Mouse (Mus musculus) liver, embryonic 16.5 days (tissue): ENCODE data around the gene Ybey. TPM values are rescaled to one million over a fixed set of nuclear protein-coding genes. Genes with fewer than 3 reads are reported as not detected.

Experiments
- ATAC-seq: fragments of 200-750 bp; cut with Nextera tagmentation; 2 replicates; pipeline ENCODE4 v1.8.0; 2017; ENCODE audit warnings: low read depth, mild to moderate bottlenecking, moderate number of reproducible peaks, moderate library complexity
- H3K27ac ChIP-seq: fragments of 300-500 bp; sonication (generic); 2 replicates; pipeline ENCODE4 v1.5.1; 2014; ENCODE audit warnings: mild to moderate bottlenecking, low read length
- H3K27me3 ChIP-seq: fragments of 300-500 bp; sonication (generic); 2 replicates; pipeline ENCODE4 v1.6.1; 2014; ENCODE audit warnings: low read depth, low read length, mixed read lengths; ENCODE audit not compliant: control insufficient read depth, insufficient read depth
- H3K36me3 ChIP-seq: fragments of 300-500 bp; sonication (generic); 2 replicates; pipeline ENCODE4 v1.6.1; 2014; ENCODE audit warnings: mild to moderate bottlenecking; ENCODE audit not compliant: control insufficient read depth, insufficient read depth
- H3K4me1 ChIP-seq: fragments of 300-500 bp; sonication (generic); 2 replicates; pipeline ENCODE4 v1.6.1; 2014; ENCODE audit warnings: low read depth, low read length, mixed read lengths; ENCODE audit not compliant: control insufficient read depth
- H3K4me2 ChIP-seq: fragments of 300-500 bp; sonication (generic); 2 replicates; pipeline ENCODE4 v1.6.1; 2014; ENCODE audit warnings: low read depth, low read length, mixed read lengths
- H3K4me3 ChIP-seq: fragments of 300-500 bp; sonication (generic); 2 replicates; pipeline ENCODE4 v1.5.1; 2014; ENCODE audit warnings: low read depth, mild to moderate bottlenecking, low read length
- H3K9ac ChIP-seq: fragments of 300-500 bp; sonication (generic); 2 replicates; pipeline ENCODE4 v1.6.1; 2014; ENCODE audit warnings: low read depth, low read length
- H3K9me3 ChIP-seq: fragments of 300-500 bp; sonication (generic); replicated peaks from 2 replicates; pipeline ENCODE4 v1.6.1; 2016; ENCODE audit warnings: low read length; ENCODE audit not compliant: control insufficient read depth
- WGBS: fragments of 180-500 bp; shearing (Covaris S2); extraction: QIAGEN DNeasy Blood & Tissue Kit; methylation state at CpG from one replicate; pipeline ENCODE4 v1.1.7; 2014; ENCODE audit not compliant: insufficient replicate concordance; 5-methylcytosine and 5-hydroxymethylcytosine counted together
- polyA plus RNA-seq: library from polyadenylated mRNA; unstranded; fragments of >200 nt; fragmentation: Nextera tagmentation; extraction: Ambion mirVana; gene quantifications from 2 replicates; pipeline ENCODE4 v1.2.1, GENCODE M21; 2015

Gene Ybey
- polyA plus RNA-seq, 1 experiment from 2014 or later, result 2.4 TPM

DNA sequence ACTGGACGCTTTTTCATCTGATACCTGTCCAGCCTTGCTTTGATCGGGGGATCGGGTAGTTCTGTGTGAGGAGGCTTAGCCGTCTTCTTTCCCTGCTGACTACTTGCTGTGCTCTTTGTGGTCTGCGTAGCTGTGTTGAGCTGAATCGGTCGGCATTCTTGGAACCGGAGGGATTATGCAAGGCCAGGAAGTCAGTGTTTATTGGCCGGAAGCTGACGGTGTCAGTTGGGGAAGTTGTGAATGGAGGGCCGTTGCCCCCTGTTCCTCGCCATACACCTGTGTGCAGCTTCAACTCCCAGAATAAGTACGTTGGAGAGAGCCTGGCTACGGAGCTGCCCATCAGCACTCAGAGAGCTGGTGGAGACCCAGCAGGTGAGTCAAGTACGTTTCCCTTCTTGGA, 20.3 kb upstream of the Ybey start:
- no peaks in the 10 kb centered on the region for H3K9me3 ChIP-seq
- H3K4me1 ChIP-seq, result peaks cover 5% of the 10 kb centered on the region; the same call in 1 of the 2 replicates
- H3K4me3 ChIP-seq, result no peak overlapping the region
- WGBS, result 62% methylated on average over 15 of the region's 15 CpGs
- no peak overlapping the region for H3K9ac ChIP-seq
- peaks cover 23% of the 10 kb centered on the region for H3K36me3 ChIP-seq
- no peak overlapping the region for H3K4me2 ChIP-seq
- ATAC-seq, result no peak
- no peak overlapping the region for H3K27ac ChIP-seq
- no peaks in the 10 kb centered on the region for H3K27me3 ChIP-seq

- Histone ChIP-seq H3K4me2 (no peak overlapping the region), H3K9me3 (no peaks in the 10 kb centered on the region), H3K27me3 (no peaks in the 10 kb centered on the region), H3K27ac (no peak overlapping the region; the same call in 1 of the 2 replicates), H3K4me3 (no peak overlapping the region), H3K36me3 (peaks cover 25% of the 10 kb centered on the region), H3K4me1 (peaks cover under 1% of the 10 kb centered on the region; the same call in 1 of the 2 replicates), H3K9ac (no peak overlapping the region)
- peak; percentile 76 for ATAC-seq
- WGBS, result 30% methylated on average over 8 of the region's 8 CpGs
Measured at GRCm38 (mm10) chr10:76488265-76488664, 19.4 kb upstream of the Ybey start.

DNA sequence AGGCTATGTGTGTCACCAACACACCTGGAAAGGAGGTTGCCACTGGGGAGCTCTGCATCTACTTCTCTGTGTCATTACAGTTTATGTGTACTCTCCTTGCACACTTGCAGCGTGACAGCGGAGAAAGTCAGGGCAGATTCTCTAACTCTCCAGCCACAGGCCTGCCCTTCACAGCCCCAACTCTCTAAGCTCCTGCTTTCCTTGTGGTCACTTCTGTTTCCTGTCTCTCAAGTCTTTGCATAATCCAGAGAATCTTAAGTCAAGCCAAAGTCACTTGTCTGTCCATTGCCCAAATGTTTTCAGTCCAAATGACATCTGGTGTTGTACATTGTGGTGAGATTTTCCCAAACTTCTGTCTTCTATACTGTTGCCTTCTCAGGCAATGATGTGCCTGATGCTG, 17.4 kb upstream of the Ybey start:
- WGBS, result 61% methylated on average over 2 of the region's 2 CpGs
- Histone ChIP-seq H3K4me2 (no peak overlapping the region), H3K9me3 (no peaks in the 10 kb centered on the region), H3K27me3 (no peaks in the 10 kb centered on the region), H3K9ac (no peak overlapping the region), H3K4me1 (no peaks in the 10 kb centered on the region), H3K4me3 (no peak overlapping the region), H3K36me3 (peaks cover 25% of the 10 kb centered on the region), H3K27ac (no peak overlapping the region)
- ATAC-seq, result no peak

DNA sequence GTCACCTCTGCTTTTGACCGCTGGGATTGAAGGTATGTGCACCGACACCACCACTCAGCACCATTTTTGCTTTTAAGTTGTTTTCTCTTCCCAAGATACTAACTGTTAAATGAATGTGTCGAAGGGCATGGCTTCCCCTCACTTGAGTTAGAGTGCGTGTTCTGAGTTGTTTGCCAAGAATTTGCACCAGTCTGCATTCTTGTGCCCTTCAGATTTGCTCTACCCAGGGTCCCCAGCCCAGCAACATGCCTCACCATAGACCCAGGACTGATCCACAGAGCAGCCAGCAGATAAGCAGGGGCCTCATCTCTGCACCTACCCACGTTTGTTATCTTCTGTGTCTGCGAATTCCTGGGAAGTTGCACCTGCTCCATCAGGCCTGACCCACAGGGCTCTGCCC, 12.6 kb upstream of the Ybey start:
- H3K4me3 ChIP-seq, result no peak overlapping the region
- ATAC-seq, result no peak
- H3K36me3 ChIP-seq, result peaks cover 38% of the 10 kb centered on the region
- no peaks in the 10 kb centered on the region for H3K27me3 ChIP-seq
- H3K4me2 ChIP-seq, result no peak overlapping the region
- no peak overlapping the region for H3K9ac ChIP-seq
- WGBS, result 67% methylated on average over 6 of the region's 6 CpGs
- no peaks in the 10 kb centered on the region for H3K9me3 ChIP-seq
- H3K27ac ChIP-seq, result no peak overlapping the region
- no peaks in the 10 kb centered on the region for H3K4me1 ChIP-seq

DNA sequence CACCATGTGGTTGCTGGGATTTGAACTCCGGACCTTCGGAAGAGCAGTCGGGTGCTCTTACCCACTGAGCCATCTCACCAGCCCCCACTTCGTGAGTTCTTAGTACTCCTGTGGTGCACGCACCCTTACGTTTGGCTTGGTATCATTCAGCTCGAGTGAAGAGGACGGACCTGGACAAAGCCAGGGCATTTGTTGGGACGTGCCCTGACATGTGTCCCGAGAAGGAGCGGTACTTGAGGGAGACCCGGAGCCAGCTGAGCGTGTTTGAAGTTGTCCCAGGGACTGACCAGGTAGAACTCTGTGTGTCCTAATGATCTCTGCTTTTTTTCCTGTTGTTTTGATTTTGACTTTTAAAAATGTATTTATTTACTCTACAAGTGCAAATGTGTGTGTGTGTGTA, 11.9 kb upstream of the Ybey start:
- H3K4me3 ChIP-seq, result no peak overlapping the region
- 89% methylated on average over 13 of the region's 13 CpGs for WGBS
- H3K4me1 ChIP-seq, result no peaks in the 10 kb centered on the region
- H3K9ac ChIP-seq, result no peak overlapping the region
- ATAC-seq, result no peak
- peaks cover 39% of the 10 kb centered on the region for H3K36me3 ChIP-seq
- no peaks in the 10 kb centered on the region for H3K9me3 ChIP-seq
- no peak overlapping the region for H3K4me2 ChIP-seq
- H3K27me3 ChIP-seq, result no peaks in the 10 kb centered on the region
- H3K27ac ChIP-seq, result no peak overlapping the region

DNA sequence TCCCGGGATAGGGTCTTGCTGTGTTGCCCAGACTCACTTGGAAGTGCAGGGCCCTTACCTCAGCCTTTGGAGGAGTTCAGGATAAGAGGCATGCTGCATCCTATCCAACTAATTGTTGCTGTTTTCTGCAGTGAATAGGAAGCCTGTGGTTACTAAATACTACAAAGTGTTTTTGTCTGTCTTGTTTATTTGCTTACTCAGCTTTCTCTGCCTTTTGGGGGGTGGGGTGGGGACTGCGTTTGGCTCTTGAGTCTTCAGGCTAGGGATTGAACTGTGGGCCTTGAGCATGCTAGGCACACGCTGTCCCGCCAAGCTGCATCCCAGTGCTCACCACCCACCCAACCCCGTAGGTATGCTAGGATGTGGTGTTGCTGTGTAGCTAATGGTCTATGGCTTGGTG, 4.8 kb upstream of the Ybey start:
- H3K4me1 ChIP-seq, result no peaks in the 10 kb centered on the region; the same call in 1 of the 2 replicates
- no peaks in the 10 kb centered on the region for H3K27me3 ChIP-seq
- peaks cover 31% of the 10 kb centered on the region for H3K36me3 ChIP-seq
- no peak overlapping the region for H3K27ac ChIP-seq
- 85% methylated on average over 5 of the region's 5 CpGs for WGBS
- H3K9ac ChIP-seq, result no peak overlapping the region
- ATAC-seq, result no peak
- H3K4me2 ChIP-seq, result no peak overlapping the region
- no peak overlapping the region for H3K4me3 ChIP-seq
- H3K9me3 ChIP-seq, result no peaks in the 10 kb centered on the region

DNA sequence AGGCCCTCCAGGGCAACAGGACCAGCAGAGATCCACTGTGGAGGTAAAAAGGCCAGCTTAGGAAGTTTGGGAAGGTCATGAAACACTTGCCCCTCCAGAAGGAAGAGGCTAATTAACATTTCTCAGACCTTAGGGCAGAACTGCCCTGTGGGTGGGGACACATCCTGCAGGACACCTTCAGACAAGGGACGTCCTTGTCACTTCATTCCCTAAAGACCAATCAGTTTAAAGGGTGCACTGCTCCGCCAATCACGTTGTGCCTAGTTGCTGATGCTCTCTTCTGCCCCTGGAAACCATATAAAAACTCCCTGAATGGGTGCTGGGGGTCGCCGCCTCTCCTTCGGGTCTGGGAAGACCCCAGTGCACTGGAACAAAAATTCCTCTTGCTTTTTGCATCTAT, 6.2 kb downstream of the Ybey start:
- Histone ChIP-seq H3K4me2 (no peak overlapping the region), H3K27ac (no peak overlapping the region), H3K27me3 (no peaks in the 10 kb centered on the region), H3K36me3 (no peaks in the 10 kb centered on the region), H3K4me1 (peaks cover 1% of the 10 kb centered on the region; the same call in 1 of the 2 replicates), H3K9ac (no peak overlapping the region), H3K9me3 (0 out of 2 replicates have a peak, but pooled peaks cover 2% of the 10 kb centered on the region), H3K4me3 (no peak overlapping the region)
- 73% methylated on average over 6 of the region's 6 CpGs for WGBS
- no peak for ATAC-seq

- H3K4me2 ChIP-seq, result no peak overlapping the region
- H3K4me1 ChIP-seq, result no peaks in the 10 kb centered on the region
- H3K9ac ChIP-seq, result no peak overlapping the region
- H3K9me3 ChIP-seq, result 0 out of 2 replicates have a peak, but pooled peaks cover 2% of the 10 kb centered on the region
- no peak overlapping the region for H3K27ac ChIP-seq
- H3K27me3 ChIP-seq, result no peaks in the 10 kb centered on the region
- H3K4me3 ChIP-seq, result no peak overlapping the region
- WGBS, result 68% methylated on average over 7 of the region's 7 CpGs
- ATAC-seq, result no peak
- H3K36me3 ChIP-seq, result no peaks in the 10 kb centered on the region
Measured at GRCm38 (mm10) chr10:76462312-76462711, 6.6 kb downstream of the Ybey start.

- H3K36me3 ChIP-seq, result no peaks in the 10 kb centered on the region
- no peak for ATAC-seq
- no peak overlapping the region for H3K4me3 ChIP-seq
- no peak overlapping the region for H3K27ac ChIP-seq
- no peak overlapping the region for H3K9ac ChIP-seq
- H3K4me2 ChIP-seq, result no peak overlapping the region
- 0 out of 2 replicates have a peak, but pooled peaks cover 2% of the 10 kb centered on the region for H3K9me3 ChIP-seq
- H3K27me3 ChIP-seq, result no peaks in the 10 kb centered on the region
- 70% methylated on average over 1 of the region's 1 CpGs for WGBS
- no peaks in the 10 kb centered on the region for H3K4me1 ChIP-seq
Measured at GRCm38 (mm10) chr10:76461255-76461654, 7.7 kb downstream of the Ybey start.
